Mouse (Mus musculus) stomach, embryonic 15.5 days (tissue): Measurements from ENCODE around the gene Slc25a54. TPM values are rescaled to one million over a fixed set of nuclear protein-coding genes. Genes with fewer than 3 reads are reported as not detected.

Experiments
- ATAC-seq: fragments of 200-750 bp; cut with Nextera tagmentation; 2 replicates; pipeline ENCODE4 v1.8.0; 2017; ENCODE audit warnings: low read depth, moderate number of reproducible peaks, moderate TSS enrichment; ENCODE audit not compliant: insufficient read depth, low FRiP score
- H3K27ac ChIP-seq: fragments of 300-500 bp; sonication (generic); 2 replicates; pipeline ENCODE4 v1.5.1; 2015; ENCODE audit warnings: mild to moderate bottlenecking, inconsistent platforms
- H3K27me3 ChIP-seq: fragments of 300-500 bp; sonication (generic); replicated peaks from 2 replicates; pipeline ENCODE4 v1.6.1; 2015; ENCODE audit warnings: inconsistent platforms
- H3K36me3 ChIP-seq: fragments of 300-500 bp; sonication (generic); 2 replicates; pipeline ENCODE4 v1.6.1; 2015; ENCODE audit warnings: inconsistent platforms
- H3K4me1 ChIP-seq: fragments of 300-500 bp; sonication (generic); 2 replicates; pipeline ENCODE4 v1.6.1; 2015; ENCODE audit warnings: inconsistent platforms
- H3K4me2 ChIP-seq: fragments of 300-500 bp; sonication (generic); 2 replicates; pipeline ENCODE4 v1.6.1; 2015; ENCODE audit warnings: mild to moderate bottlenecking, inconsistent platforms
- H3K4me3 ChIP-seq: fragments of 300-500 bp; sonication (generic); replicated peaks from 2 replicates; pipeline ENCODE4 v1.5.1; 2015; ENCODE audit warnings: inconsistent platforms
- H3K9ac ChIP-seq: fragments of 300-500 bp; sonication (generic); 2 replicates; pipeline ENCODE4 v1.6.1; 2015; ENCODE audit warnings: inconsistent platforms
- H3K9me3 ChIP-seq: fragments of 300-500 bp; sonication (generic); 2 replicates; pipeline ENCODE4 v1.6.1; 2016; ENCODE audit warnings: inconsistent platforms
- WGBS: fragments of 180-500 bp; shearing (Covaris S2); methylation state at CpG from one replicate; pipeline ENCODE4 v1.1.7; 2015; 5-methylcytosine and 5-hydroxymethylcytosine counted together
- polyA plus RNA-seq: library from polyadenylated mRNA; unstranded; fragments of >200 nt; fragmentation: Nextera tagmentation; extraction: Ambion mirVana; gene quantifications from 2 replicates; pipeline ENCODE4 v1.2.1, GENCODE M21; 2015

Gene Slc25a54
- not detected in 2 replicates for polyA plus RNA-seq

GRCm38 (mm10) chr3:109080169-109080568 lies at the start of gene Slc25a54:
TSS of gene Slc25a54 (plus strand) at chr3:109080469.
- H3K4me2 ChIP-seq = no peak within 1 kb of the TSS
- ATAC-seq = no peak
- H3K9me3 ChIP-seq = no peaks in the 10 kb centered on the region
- H3K4me3 ChIP-seq = no peak within 1 kb of the TSS
- no peaks in the 10 kb centered on the region for H3K4me1 ChIP-seq
- H3K9ac ChIP-seq = no peak within 1 kb of the TSS
- no peaks in the 10 kb centered on the region for H3K36me3 ChIP-seq
- WGBS = 91% methylated on average over 17 of the region's 17 CpGs
- no peak within 1 kb of the TSS for H3K27ac ChIP-seq
- H3K27me3 ChIP-seq = no peaks in the 10 kb centered on the region

GRCm38 (mm10) chr3:109030817-109031216 lies 49.5 kb upstream of the Slc25a54 start:
- peak; percentile 55; the same call in 1 of the 2 replicates for ATAC-seq
- no peak overlapping the region for H3K4me2 ChIP-seq
- 33% methylated on average over 6 of the region's 6 CpGs for WGBS

GRCm38 (mm10) chr3:109031626-109032025 lies 48.6 kb upstream of the Slc25a54 start:
- Histone ChIP-seq H3K27ac (no peak overlapping the region), H3K4me2 (no peak overlapping the region), H3K4me3 (no peak overlapping the region), H3K9me3 (no peaks in the 10 kb centered on the region), H3K9ac (no peak overlapping the region), H3K36me3 (no peaks in the 10 kb centered on the region), H3K27me3 (no peaks in the 10 kb centered on the region), H3K4me1 (peaks cover 17% of the 10 kb centered on the region; the same call in 1 of the 2 replicates)
- 73% methylated on average over 3 of the region's 3 CpGs for WGBS
- no peak for ATAC-seq

More at GRCm38 (mm10) chr3:109030817-109031216, 49.5 kb upstream of the Slc25a54 start:
- no peaks in the 10 kb centered on the region for H3K36me3 ChIP-seq
- H3K9ac ChIP-seq = no peak overlapping the region
- no peaks in the 10 kb centered on the region for H3K9me3 ChIP-seq
- H3K27me3 ChIP-seq = no peaks in the 10 kb centered on the region
- H3K27ac ChIP-seq = peak overlapping the region; percentile 58
- H3K4me3 ChIP-seq = no peak overlapping the region
- peaks cover 17% of the 10 kb centered on the region; the same call in 1 of the 2 replicates for H3K4me1 ChIP-seq

- no peaks in the 10 kb centered on the region for H3K27me3 ChIP-seq
- no peak for ATAC-seq
- H3K4me2 ChIP-seq = no peak overlapping the region
- peaks cover 17% of the 10 kb centered on the region; the same call in 1 of the 2 replicates for H3K4me1 ChIP-seq
- no peak overlapping the region for H3K4me3 ChIP-seq
- no peak overlapping the region for H3K9ac ChIP-seq
- H3K27ac ChIP-seq = no peak overlapping the region
- H3K36me3 ChIP-seq = no peaks in the 10 kb centered on the region
- WGBS = 41% methylated on average over 2 of the region's 2 CpGs
- no peaks in the 10 kb centered on the region for H3K9me3 ChIP-seq
These were observed 48.0 kb upstream of the Slc25a54 start for GRCm38 (mm10) chr3:109032306-109032705.

GRCm38 (mm10) chr3:109034411-109034810 lies 45.9 kb upstream of the Slc25a54 start:
- H3K9me3 ChIP-seq = no peaks in the 10 kb centered on the region
- H3K9ac ChIP-seq = no peak overlapping the region
- no peak overlapping the region for H3K4me3 ChIP-seq
- ATAC-seq = no peak
- WGBS = 66% methylated on average over 1 of the region's 1 CpGs
- H3K27ac ChIP-seq = no peak overlapping the region
- peaks cover 16% of the 10 kb centered on the region; the same call in 1 of the 2 replicates for H3K4me1 ChIP-seq
- no peak overlapping the region for H3K4me2 ChIP-seq
- H3K36me3 ChIP-seq = no peaks in the 10 kb centered on the region
- H3K27me3 ChIP-seq = no peaks in the 10 kb centered on the region

- Histone ChIP-seq H3K27ac (no peak overlapping the region), H3K36me3 (no peaks in the 10 kb centered on the region), H3K4me1 (no peaks in the 10 kb centered on the region), H3K9me3 (no peaks in the 10 kb centered on the region), H3K4me3 (no peak overlapping the region), H3K9ac (no peak overlapping the region), H3K27me3 (no peaks in the 10 kb centered on the region), H3K4me2 (no peak overlapping the region)
- WGBS = 75% methylated on average over 4 of the region's 4 CpGs
- no peak for ATAC-seq
These were observed 39.4 kb upstream of the Slc25a54 start for GRCm38 (mm10) chr3:109040908-109041307.

GRCm38 (mm10) chr3:109043395-109043794 lies 36.9 kb upstream of the Slc25a54 start:
- Histone ChIP-seq H3K4me3 (no peak overlapping the region), H3K4me2 (no peak overlapping the region), H3K27ac (no peak overlapping the region), H3K9me3 (no peaks in the 10 kb centered on the region), H3K4me1 (peaks cover 3% of the 10 kb centered on the region; the same call in 1 of the 2 replicates), H3K36me3 (no peaks in the 10 kb centered on the region), H3K27me3 (no peaks in the 10 kb centered on the region), H3K9ac (no peak overlapping the region)
- ATAC-seq = no peak
- WGBS = 71% methylated on average over 7 of the region's 7 CpGs

- Histone ChIP-seq H3K4me3 (no peak overlapping the region), H3K9ac (no peak overlapping the region), H3K27ac (no peak overlapping the region), H3K9me3 (no peaks in the 10 kb centered on the region), H3K27me3 (no peaks in the 10 kb centered on the region), H3K4me2 (no peak overlapping the region), H3K36me3 (no peaks in the 10 kb centered on the region), H3K4me1 (peaks cover 5% of the 10 kb centered on the region; the same call in 1 of the 2 replicates)
- no peak for ATAC-seq
- WGBS = 82% methylated on average over 3 of the region's 3 CpGs
These were observed 33.8 kb upstream of the Slc25a54 start for GRCm38 (mm10) chr3:109046428-109046827.

- WGBS = 32% methylated on average over 6 of the region's 6 CpGs
- Histone ChIP-seq H3K27me3 (no peaks in the 10 kb centered on the region), H3K9me3 (no peaks in the 10 kb centered on the region), H3K4me2 (peak overlapping the region; percentile 5; the same call in 1 of the 2 replicates), H3K4me1 (peaks cover 9% of the 10 kb centered on the region; the same call in 1 of the 2 replicates), H3K4me3 (no peak overlapping the region), H3K27ac (no peak overlapping the region), H3K9ac (no peak overlapping the region), H3K36me3 (no peaks in the 10 kb centered on the region)
- ATAC-seq = peak; percentile 54; the same call in 1 of the 2 replicates
These were observed 32.5 kb upstream of the Slc25a54 start for GRCm38 (mm10) chr3:109047707-109048283.

GRCm38 (mm10) chr3:109051056-109051945 lies 29.0 kb upstream of the Slc25a54 start:
- no peak overlapping the region for H3K27ac ChIP-seq
- H3K36me3 ChIP-seq = no peaks in the 10 kb centered on the region
- 23% methylated on average over 11 of the region's 11 CpGs for WGBS
- no peak overlapping the region for H3K9ac ChIP-seq
- no peak for ATAC-seq
- no peaks in the 10 kb centered on the region for H3K27me3 ChIP-seq
- peaks cover 9% of the 10 kb centered on the region; the same call in 1 of the 2 replicates for H3K4me1 ChIP-seq
- H3K9me3 ChIP-seq = no peaks in the 10 kb centered on the region
- no peak overlapping the region for H3K4me3 ChIP-seq
- H3K4me2 ChIP-seq = peak overlapping the region; percentile 11; the same call in 1 of the 2 replicates

GRCm38 (mm10) chr3:109051946-109052331 lies 28.3 kb upstream of the Slc25a54 start:
- no peak for ATAC-seq
- H3K4me3 ChIP-seq = no peak overlapping the region
- H3K9me3 ChIP-seq = no peaks in the 10 kb centered on the region
- 67% methylated on average over 6 of the region's 6 CpGs for WGBS
- H3K27me3 ChIP-seq = no peaks in the 10 kb centered on the region
- H3K36me3 ChIP-seq = no peaks in the 10 kb centered on the region
- peaks cover 9% of the 10 kb centered on the region; the same call in 1 of the 2 replicates for H3K4me1 ChIP-seq
- H3K4me2 ChIP-seq = no peak overlapping the region
- no peak overlapping the region for H3K27ac ChIP-seq
- no peak overlapping the region for H3K9ac ChIP-seq

GRCm38 (mm10) chr3:109059903-109060302 lies 20.4 kb upstream of the Slc25a54 start:
- Histone ChIP-seq H3K4me1 (no peaks in the 10 kb centered on the region), H3K9ac (no peak overlapping the region), H3K27me3 (no peaks in the 10 kb centered on the region), H3K4me3 (no peak overlapping the region), H3K27ac (no peak overlapping the region), H3K9me3 (no peaks in the 10 kb centered on the region), H3K36me3 (no peaks in the 10 kb centered on the region), H3K4me2 (no peak overlapping the region)
- ATAC-seq = no peak
- 52% methylated on average over 8 of the region's 8 CpGs for WGBS
